Mouse (Mus musculus) liver, embryonic 15.5 days (tissue): Measurements from ENCODE around the gene Wdfy3. TPM values are rescaled to one million over a fixed set of nuclear protein-coding genes. Genes with fewer than 3 reads are reported as not detected.

Experiments used
- ATAC-seq: fragments of 200-750 bp; cut with Nextera tagmentation; 2 replicates; pipeline ENCODE4 v1.8.0; 2017; ENCODE audit warnings: moderate number of reproducible peaks, mild to moderate bottlenecking, moderate library complexity; ENCODE audit not compliant: insufficient read depth
- H3K27ac ChIP-seq: fragments of 300-500 bp; sonication (generic); replicated peaks from 2 replicates; pipeline ENCODE4 v1.5.1; 2015; ENCODE audit warnings: mild to moderate bottlenecking, inconsistent platforms
- H3K27me3 ChIP-seq: fragments of 300-500 bp; sonication (generic); 2 replicates; pipeline ENCODE4 v1.6.1; 2015; ENCODE audit warnings: mild to moderate bottlenecking, inconsistent platforms
- H3K36me3 ChIP-seq: fragments of 300-500 bp; sonication (generic); replicated peaks from 2 replicates; pipeline ENCODE4 v1.6.1; 2015; ENCODE audit warnings: moderate library complexity, mild to moderate bottlenecking, inconsistent platforms
- H3K4me1 ChIP-seq: fragments of 300-500 bp; sonication (generic); replicated peaks from 2 replicates; pipeline ENCODE4 v1.6.1; 2015; ENCODE audit warnings: inconsistent platforms
- H3K4me2 ChIP-seq: fragments of 300-500 bp; sonication (generic); 2 replicates; pipeline ENCODE4 v1.6.1; 2015; ENCODE audit warnings: moderate library complexity, mild to moderate bottlenecking, inconsistent platforms
- H3K4me3 ChIP-seq: fragments of 300-500 bp; sonication (generic); replicated peaks from 2 replicates; pipeline ENCODE4 v1.5.1; 2015; ENCODE audit warnings: mild to moderate bottlenecking, inconsistent platforms
- H3K9ac ChIP-seq: fragments of 300-500 bp; sonication (generic); 2 replicates; pipeline ENCODE4 v1.6.1; 2015; ENCODE audit warnings: moderate library complexity, mild to moderate bottlenecking, inconsistent platforms
- H3K9me3 ChIP-seq: fragments of 300-500 bp; sonication (generic); replicated peaks from 2 replicates; pipeline ENCODE4 v1.6.1; 2016; ENCODE audit warnings: inconsistent platforms
- WGBS: fragments of 180-500 bp; shearing (Covaris S2); methylation state at CpG from one replicate; pipeline ENCODE4 v1.1.7; 2015; ENCODE audit warnings: mixed read lengths; ENCODE audit not compliant: insufficient replicate concordance; 5-methylcytosine and 5-hydroxymethylcytosine counted together
- polyA plus RNA-seq: library from polyadenylated mRNA; unstranded; fragments of >200 nt; fragmentation: Nextera tagmentation; extraction: Ambion mirVana; gene quantifications from 2 replicates; pipeline ENCODE4 v1.2.1, GENCODE M21; 2015

The Wdfy3 gene
- polyA plus RNA-seq, 1 experiment from 2014 or later: 3.4 TPM

DNA sequence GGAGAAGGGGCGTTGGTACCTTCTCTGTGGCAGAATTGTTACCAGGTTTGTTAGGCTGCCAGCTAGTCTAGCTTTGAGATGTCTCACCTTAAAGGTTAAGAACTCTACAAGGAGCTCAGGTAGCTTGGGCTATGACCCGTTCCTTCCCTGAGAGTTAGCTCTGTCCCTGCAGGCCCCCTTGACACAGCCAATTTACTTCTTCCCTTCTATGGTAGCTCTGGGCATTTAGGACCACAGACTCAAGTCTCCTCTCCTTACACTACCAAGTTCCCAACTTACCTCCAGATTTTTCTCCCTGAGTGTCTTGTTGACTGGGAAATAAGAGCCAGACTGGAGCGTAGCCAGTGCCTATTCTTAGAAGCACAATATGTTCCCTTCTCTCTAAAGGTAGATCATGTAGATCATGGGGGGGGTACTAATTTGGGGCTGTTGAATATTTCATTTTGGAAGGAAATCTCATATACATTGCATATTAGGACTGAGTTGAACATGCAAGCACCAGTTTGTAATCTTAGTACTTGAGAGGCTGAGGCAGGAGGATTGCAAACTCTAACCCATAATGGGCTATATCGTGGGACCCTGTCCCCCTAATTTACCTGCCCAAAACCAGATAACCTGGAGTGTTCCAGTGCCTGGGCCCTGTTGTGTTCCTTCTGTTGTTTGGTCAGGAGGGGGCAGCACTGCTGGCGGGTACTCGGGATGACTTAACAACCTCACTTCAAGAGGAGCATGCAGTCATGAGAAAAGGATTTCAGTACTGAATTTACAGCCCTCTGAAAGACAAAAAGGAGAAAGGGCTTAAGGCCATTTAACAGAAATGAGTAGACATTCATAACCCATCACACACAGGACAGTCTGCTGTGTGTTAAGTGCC is 258.2 kb downstream of the Wdfy3 start:
- no peak for ATAC-seq
- Histone ChIP-seq H3K9ac (no peak overlapping the region), H3K36me3 (no peaks in the 10 kb centered on the region), H3K27me3 (no peaks in the 10 kb centered on the region), H3K4me3 (no peak overlapping the region), H3K4me2 (no peak overlapping the region), H3K27ac (no peak overlapping the region), H3K9me3 (no peaks in the 10 kb centered on the region), H3K4me1 (no peaks in the 10 kb centered on the region)
- 52% methylated on average over 6 of the region's 6 CpGs for WGBS

DNA sequence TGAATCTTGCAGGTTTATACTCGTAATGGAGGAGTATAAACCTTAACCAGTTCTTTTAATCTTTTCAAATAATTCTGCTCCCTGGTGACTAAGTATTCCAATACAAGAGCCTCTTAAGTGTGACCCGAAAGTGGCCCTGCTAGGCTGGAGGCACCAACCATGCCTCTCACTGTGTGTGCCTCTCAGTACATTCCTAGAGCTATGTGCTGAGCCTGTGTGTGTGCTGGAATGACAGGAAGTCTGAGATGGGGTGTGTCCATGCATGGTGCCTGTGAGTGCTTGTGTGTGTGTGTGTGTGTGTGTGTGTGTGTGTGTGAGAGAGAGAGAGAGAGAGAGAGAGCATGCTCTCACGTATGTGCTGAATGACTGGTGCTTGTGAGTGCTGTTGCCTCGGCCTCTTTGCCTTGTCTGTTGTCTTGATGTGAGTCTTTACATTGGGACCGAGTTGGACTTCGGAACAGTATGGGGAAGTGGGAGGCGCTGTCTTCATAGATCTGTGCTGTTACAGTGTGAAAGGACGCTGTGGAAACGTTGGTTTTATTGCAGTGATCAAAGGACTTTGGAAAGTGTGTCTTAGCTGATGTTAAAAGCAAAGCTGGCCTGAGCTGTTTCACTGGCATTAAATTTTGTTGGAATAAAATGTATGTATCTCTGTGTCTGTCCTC is 267.2 kb downstream of the Wdfy3 start:
- ATAC-seq: no peak
- Histone ChIP-seq H3K36me3 (no peaks in the 10 kb centered on the region), H3K4me1 (no peaks in the 10 kb centered on the region), H3K9ac (no peak overlapping the region), H3K4me3 (no peak overlapping the region), H3K4me2 (no peak overlapping the region), H3K27ac (no peak overlapping the region), H3K27me3 (no peaks in the 10 kb centered on the region), H3K9me3 (no peaks in the 10 kb centered on the region)
- 50% methylated on average over 9 of the region's 9 CpGs for WGBS

DNA sequence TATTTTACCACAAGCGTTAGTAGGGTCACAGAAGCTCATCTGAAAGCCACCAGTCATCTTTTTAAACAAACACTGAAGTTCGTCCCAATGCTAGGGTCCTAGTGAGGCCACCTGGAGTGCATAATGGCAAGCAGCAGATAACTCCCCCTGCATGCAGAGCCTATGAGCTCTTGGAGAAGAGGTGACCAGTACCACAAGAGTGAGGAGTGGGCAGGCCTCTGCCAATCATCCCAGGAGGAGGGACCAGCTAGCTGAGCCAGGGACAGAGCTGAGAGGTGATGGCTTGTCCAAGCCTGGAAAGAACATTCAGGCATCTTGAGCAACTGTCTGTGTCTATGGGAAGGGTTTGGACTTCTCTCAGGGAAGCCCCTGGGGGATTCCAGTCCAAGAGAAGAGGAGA is 267.8 kb downstream of the Wdfy3 start:
- H3K4me1 ChIP-seq: no peaks in the 10 kb centered on the region
- H3K4me3 ChIP-seq: no peak overlapping the region
- no peaks in the 10 kb centered on the region for H3K36me3 ChIP-seq
- H3K27ac ChIP-seq: no peak overlapping the region
- H3K9ac ChIP-seq: no peak overlapping the region
- no peak for ATAC-seq
- H3K4me2 ChIP-seq: no peak overlapping the region
- 50% methylated on average over 2 of the region's 2 CpGs for WGBS
- no peaks in the 10 kb centered on the region for H3K27me3 ChIP-seq
- H3K9me3 ChIP-seq: no peaks in the 10 kb centered on the region

DNA sequence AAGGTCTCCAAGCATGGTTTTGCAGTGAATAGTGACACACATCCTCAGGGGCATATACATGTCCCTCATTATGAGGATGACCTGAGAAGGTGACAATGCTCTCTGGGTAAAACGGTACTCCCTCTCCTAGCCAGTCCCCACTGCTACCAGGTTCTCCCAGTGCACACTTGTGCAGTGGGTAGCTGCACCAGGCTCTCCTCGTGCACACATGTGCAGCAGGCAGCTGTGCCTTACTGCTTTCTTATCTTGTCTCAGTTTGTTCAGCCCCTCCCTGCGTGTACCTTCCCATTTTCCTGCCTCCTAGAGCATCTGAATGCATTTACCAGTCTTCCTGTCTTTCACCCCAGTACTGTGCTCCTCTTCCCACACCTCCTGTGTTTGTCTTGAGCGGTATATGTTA is 277.1 kb downstream of the Wdfy3 start:
- Histone ChIP-seq H3K9ac (no peak overlapping the region), H3K4me3 (no peak overlapping the region), H3K4me1 (no peaks in the 10 kb centered on the region; the same call in 1 of the 2 replicates), H3K4me2 (no peak overlapping the region), H3K36me3 (no peaks in the 10 kb centered on the region), H3K27ac (no peak overlapping the region), H3K9me3 (no peaks in the 10 kb centered on the region), H3K27me3 (0 out of 2 replicates have a peak, but pooled peaks cover 6% of the 10 kb centered on the region)
- no peak for ATAC-seq
- 32% methylated on average over 4 of the region's 4 CpGs for WGBS

DNA sequence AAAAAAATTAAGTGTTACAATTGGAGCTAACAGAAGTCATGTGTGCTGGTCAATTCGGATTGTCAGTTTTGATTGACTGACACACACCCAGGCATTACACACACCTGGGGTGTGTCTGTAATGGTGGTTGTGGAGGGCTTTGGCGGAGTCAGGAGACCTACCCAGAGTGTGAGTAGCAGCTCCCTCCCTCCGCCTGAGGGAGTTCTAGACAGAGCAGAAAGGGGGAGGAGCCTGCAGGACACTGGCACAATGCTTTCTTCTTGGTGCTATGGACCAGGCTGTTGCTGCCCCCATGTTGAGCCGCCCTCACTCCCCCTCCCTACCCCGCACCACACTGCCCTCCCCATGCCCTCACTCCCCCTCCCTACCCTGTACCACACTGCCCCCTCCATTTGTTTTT is 279.2 kb downstream of the Wdfy3 start:
- no peak overlapping the region for H3K4me3 ChIP-seq
- no peaks in the 10 kb centered on the region for H3K9me3 ChIP-seq
- H3K27me3 ChIP-seq: 0 out of 2 replicates have a peak, but pooled peaks cover 6% of the 10 kb centered on the region
- H3K9ac ChIP-seq: no peak overlapping the region
- WGBS: 57% methylated on average over 5 of the region's 5 CpGs
- no peak overlapping the region for H3K27ac ChIP-seq
- no peaks in the 10 kb centered on the region for H3K36me3 ChIP-seq
- ATAC-seq: no peak
- H3K4me2 ChIP-seq: no peak overlapping the region
- H3K4me1 ChIP-seq: no peaks in the 10 kb centered on the region; the same call in 1 of the 2 replicates

DNA sequence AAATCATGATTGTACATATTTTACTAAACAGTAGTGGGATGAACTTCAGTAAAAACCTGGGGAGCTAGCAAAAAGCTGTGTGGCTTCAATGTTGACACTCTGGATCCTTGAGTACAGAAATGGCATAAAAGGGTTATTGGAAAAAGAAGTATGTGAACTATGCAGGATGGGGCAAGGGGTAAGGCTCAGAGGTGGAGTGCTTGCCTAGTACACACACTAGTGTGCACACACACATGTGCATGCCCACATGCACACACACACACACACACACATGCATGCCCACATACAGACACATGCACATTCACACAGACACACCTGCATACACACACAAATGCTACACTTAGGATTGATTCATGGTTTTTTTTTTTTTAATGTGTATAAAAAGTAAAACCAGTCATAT is 280.0 kb downstream of the Wdfy3 start:
- no peak overlapping the region for H3K9ac ChIP-seq
- H3K27ac ChIP-seq: no peak overlapping the region
- no peaks in the 10 kb centered on the region; the same call in 1 of the 2 replicates for H3K4me1 ChIP-seq
- no peaks in the 10 kb centered on the region for H3K36me3 ChIP-seq
- H3K27me3 ChIP-seq: 0 out of 2 replicates have a peak, but pooled peaks cover 6% of the 10 kb centered on the region
- no peak overlapping the region for H3K4me3 ChIP-seq
- no peak for ATAC-seq
- H3K9me3 ChIP-seq: no peaks in the 10 kb centered on the region
- no peak overlapping the region for H3K4me2 ChIP-seq

DNA sequence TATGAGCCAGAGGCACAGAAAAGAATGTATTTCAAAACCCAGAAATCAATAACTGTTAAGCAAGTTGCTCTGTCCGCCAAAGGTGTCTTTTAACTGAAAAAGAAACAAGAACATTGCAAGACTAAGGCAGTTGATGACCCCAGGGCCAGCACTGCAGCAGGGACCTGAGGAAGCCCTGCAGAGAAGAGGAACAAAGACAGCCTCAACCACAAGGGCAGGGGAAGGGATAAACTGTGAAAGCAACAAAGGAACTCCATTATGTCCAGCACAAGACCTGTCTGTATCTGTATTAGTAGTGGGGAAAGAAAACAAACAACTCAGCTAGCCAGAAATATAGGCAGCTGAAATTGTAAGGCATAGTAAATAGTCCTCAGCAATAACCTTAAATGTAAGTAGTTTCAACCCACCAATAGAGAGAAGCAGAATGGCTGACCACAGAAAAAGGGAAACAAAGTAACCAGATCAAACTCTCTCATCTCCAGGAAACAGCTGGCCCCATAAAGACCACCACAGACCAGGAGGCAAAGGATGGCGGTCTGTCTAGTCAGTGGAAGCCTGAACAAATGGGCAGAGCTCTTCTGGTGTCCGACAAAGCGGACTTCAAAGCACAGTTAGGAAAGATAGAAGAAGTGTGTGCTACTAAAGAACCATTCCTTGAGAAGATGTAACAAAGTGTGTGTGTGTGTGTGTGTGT is 283.7 kb downstream of the Wdfy3 start:
- H3K27ac ChIP-seq: no peak overlapping the region
- H3K36me3 ChIP-seq: no peaks in the 10 kb centered on the region
- ATAC-seq: no peak
- H3K4me3 ChIP-seq: no peak overlapping the region
- H3K4me2 ChIP-seq: no peak overlapping the region
- WGBS: 21% methylated on average over 4 of the region's 4 CpGs
- H3K9ac ChIP-seq: no peak overlapping the region
- H3K4me1 ChIP-seq: no peaks in the 10 kb centered on the region; the same call in 1 of the 2 replicates
- H3K9me3 ChIP-seq: no peaks in the 10 kb centered on the region
- 0 out of 2 replicates have a peak, but pooled peaks cover 4% of the 10 kb centered on the region for H3K27me3 ChIP-seq

DNA sequence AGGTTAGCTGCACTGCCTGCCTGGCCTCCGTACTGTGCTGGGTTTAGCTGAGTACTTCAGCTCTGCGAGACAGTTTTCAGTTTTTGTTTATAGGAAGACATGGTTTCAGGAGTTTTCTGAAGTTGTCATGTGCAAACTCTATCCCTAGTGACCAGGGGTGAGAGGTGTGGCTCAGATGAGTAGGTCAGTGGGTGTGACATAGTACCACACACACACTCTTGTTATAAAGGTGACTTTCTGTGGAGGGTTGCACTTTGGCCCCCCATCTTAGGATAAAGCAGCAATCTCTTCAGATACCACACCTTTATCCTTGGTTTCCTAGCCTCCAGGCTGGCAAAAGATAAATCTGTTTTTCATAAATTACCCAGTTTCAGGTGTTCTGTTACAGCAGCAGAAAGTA is 284.9 kb downstream of the Wdfy3 start:
- no peaks in the 10 kb centered on the region for H3K36me3 ChIP-seq
- WGBS: 48% methylated on average over 2 of the region's 2 CpGs
- H3K9me3 ChIP-seq: no peaks in the 10 kb centered on the region
- H3K27me3 ChIP-seq: 0 out of 2 replicates have a peak, but pooled peaks cover 4% of the 10 kb centered on the region
- no peak overlapping the region for H3K9ac ChIP-seq
- no peak for ATAC-seq
- no peak overlapping the region for H3K4me2 ChIP-seq
- no peak overlapping the region for H3K4me3 ChIP-seq
- no peak overlapping the region for H3K27ac ChIP-seq
- H3K4me1 ChIP-seq: no peaks in the 10 kb centered on the region; the same call in 1 of the 2 replicates

DNA sequence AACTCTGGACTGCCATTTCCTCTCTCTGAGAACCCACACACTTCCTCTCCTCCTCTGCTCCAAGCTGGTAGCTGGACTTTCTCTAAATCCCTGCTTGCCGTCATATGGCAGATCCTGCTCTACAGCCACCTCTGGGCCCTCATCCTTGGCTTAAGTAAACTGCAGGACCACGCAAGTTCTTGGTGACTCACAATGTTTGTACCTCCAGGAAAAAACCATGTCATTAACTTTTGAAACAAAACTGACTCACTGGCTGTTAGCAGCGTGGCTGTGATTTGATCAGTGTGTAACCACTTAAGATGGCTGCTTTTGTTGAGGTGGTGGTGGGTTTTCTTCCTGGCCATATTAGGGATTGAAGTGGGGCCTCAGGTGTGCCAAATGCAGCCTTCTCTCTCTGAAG is 285.4 kb downstream of the Wdfy3 start:
- Histone ChIP-seq H3K36me3 (no peaks in the 10 kb centered on the region), H3K4me1 (no peaks in the 10 kb centered on the region; the same call in 1 of the 2 replicates), H3K4me3 (no peak overlapping the region), H3K27me3 (0 out of 2 replicates have a peak, but pooled peaks cover 4% of the 10 kb centered on the region), H3K9me3 (no peaks in the 10 kb centered on the region), H3K9ac (no peak overlapping the region), H3K27ac (no peak overlapping the region), H3K4me2 (no peak overlapping the region)
- WGBS: 47% methylated on average over 3 of the region's 3 CpGs
- ATAC-seq: no peak
